Mouse (Mus musculus) MEL (cell line): ENCODE measurements at regions not wholly inside any gene's neighbourhood (a gene's known extent, or its start where the extent isn't known, plus 50 kb on each side); places are given as distances from the start of the nearest gene placed in this dataset.

ENCODE experiments used
- CTCF ChIP-seq, 3 experiments: IDR thresholded peaks in 2 of 3; conservative IDR thresholded peaks in 1 of 3; 2 replicates each; pipeline ENCODE4 v1.5.1; 2011 to 2012; ENCODE audit warnings: low read length in 3 of 3, low read depth in 2 of 3, mild to moderate bottlenecking in 2 of 3, improper control_type of control experiment in 1 of 3, inconsistent platforms in 1 of 3, mixed read lengths in 1 of 3, moderate library complexity in 1 of 3; ENCODE audit not compliant: control insufficient read depth in 1 of 3, insufficient read depth in 1 of 3, poor library complexity in 1 of 3, severe bottlenecking in 1 of 3
- E2F4 ChIP-seq: IDR thresholded peaks from 2 replicates; pipeline ENCODE4 v1.6.1; 2011; ENCODE audit warnings: low read depth, low read length, improper control_type of control experiment, borderline replicate concordance
- EP300 ChIP-seq, 2 experiments: IDR thresholded peaks; 2 replicates each; pipeline ENCODE4 v1.6.1; 2011; ENCODE audit warnings: improper control_type of control experiment in 2 of 2, low read length in 2 of 2, low read depth in 1 of 2, mild to moderate bottlenecking in 1 of 2
- MAX ChIP-seq: IDR thresholded peaks from 2 replicates; pipeline ENCODE4 v1.6.1; 2011; ENCODE audit warnings: low read length, improper control_type of control experiment
- UBTF ChIP-seq: IDR thresholded peaks from 2 replicates; pipeline ENCODE4 v1.6.1; 2012; ENCODE audit warnings: low read depth, mild to moderate bottlenecking, inconsistent platforms, low read length, improper control_type of control experiment, moderate library complexity, borderline replicate concordance; ENCODE audit not compliant: insufficient read depth

- TF ChIP-seq UBTF (no peak), E2F4 (no peak), EP300 (IDR thresholded peaks at IDR 0.05; ENCODE audit: low read depth in 1 of 2, low read length in 2 of 2) (no peak), CTCF (IDR thresholded peaks at IDR 0.05 in 2 of 3, conservative IDR thresholded peaks at IDR 0.05 in 1 of 3; ENCODE audit: control insufficient read depth in 1 of 3, insufficient read depth in 1 of 3, low read depth in 2 of 3, low read length in 3 of 3, poor library complexity in 1 of 3, severe bottlenecking in 1 of 3) (no peak), MAX (no peak)
Measured at GRCm38 (mm10) chr9:113033996-113034395, 674.1 kb downstream of the Pdcd6ip start.
